ENCODE assay signal across 15 mouse cellular contexts in the genomic region with DNA sequence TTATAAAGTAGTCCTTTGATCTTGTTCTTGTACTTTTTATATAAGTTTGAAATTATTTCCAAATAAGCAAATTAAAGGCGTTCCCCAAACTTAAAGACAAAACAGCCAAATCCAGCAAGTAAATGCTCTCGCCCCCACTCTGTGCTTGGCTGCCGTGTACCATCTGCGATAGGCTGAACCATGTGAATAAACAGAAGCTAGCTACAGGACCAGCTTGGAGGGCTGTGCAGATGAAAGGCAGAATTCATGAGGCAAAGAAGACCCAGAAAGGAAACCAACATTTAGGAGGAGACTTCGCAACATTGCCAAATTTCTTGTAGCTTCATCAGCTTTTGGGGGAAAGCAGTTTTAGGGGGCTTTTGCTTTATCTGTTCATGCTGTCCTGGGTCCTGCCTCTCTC. TPM values are rescaled to one million over a fixed set of nuclear protein-coding genes. Genes with fewer than 3 reads are reported as not detected.
DNase-seq lines count a peak whose midpoint lies in the region; ATAC-seq lines count a peak whose summit lies in the region.
"Had no signal": no experiment of that assay in that cellular context is flagged by ENCODE, and none has a peak within 500 bp of the region (broad histone marks: within the 10 kb centered on the region; RNA-seq: fewer than 3 reads in every experiment).

No protein-coding gene starts in this region.

- H3K27ac ChIP-seq in forebrain, embryonic 15.5 days (replicated peaks) = peak overlapping the region; percentile 31
- H3K27ac ChIP-seq in forebrain, embryonic 11.5 days (ENCODE audit: low read depth, low read length) = no peak overlapping the region
- H3K27ac ChIP-seq in kidney, embryonic 14.5 days (ENCODE audit: low read depth, low read length) = no peak overlapping the region
- H3K27ac ChIP-seq: liver, embryonic 13.5 days; neural tube, embryonic 15.5 days had no signal

- peak; percentile 81 for ATAC-seq in forebrain, embryonic 15.5 days (replicated peaks)
- no peak for ATAC-seq in forebrain, embryonic 11.5 days (replicated peaks; ENCODE audit: low FRiP score)
- ATAC-seq in kidney, embryonic 14.5 days (ENCODE audit: low FRiP score, low TSS enrichment) = no peak

- no peaks in the 10 kb centered on the region for H3K9me3 ChIP-seq in forebrain, embryonic 15.5 days
- no peaks in the 10 kb centered on the region for H3K9me3 ChIP-seq in forebrain, embryonic 11.5 days (ENCODE audit: control insufficient read depth, low read length)
- no peaks in the 10 kb centered on the region for H3K9me3 ChIP-seq in kidney, embryonic 14.5 days (ENCODE audit: control insufficient read depth, low read length)
- H3K9me3 ChIP-seq: liver, embryonic 13.5 days; neural tube, embryonic 15.5 days had no signal

- H3K9ac ChIP-seq in forebrain, embryonic 15.5 days (replicated peaks) = no peak overlapping the region
- H3K9ac ChIP-seq in forebrain, embryonic 11.5 days (ENCODE audit: low read length) = no peak overlapping the region
- H3K9ac ChIP-seq in kidney, embryonic 14.5 days (ENCODE audit: low read depth, low read length) = no peak overlapping the region
- H3K9ac ChIP-seq: liver, embryonic 13.5 days; neural tube, embryonic 15.5 days had no signal

- no peaks in the 10 kb centered on the region for H3K4me1 ChIP-seq in forebrain, embryonic 15.5 days
- no peaks in the 10 kb centered on the region for H3K4me1 ChIP-seq in forebrain, embryonic 11.5 days (replicated peaks; ENCODE audit: control insufficient read depth, insufficient read depth, low read length)
- H3K4me1 ChIP-seq in kidney, embryonic 14.5 days (ENCODE audit: control insufficient read depth, insufficient read depth, low read length) = no peaks in the 10 kb centered on the region
- H3K4me1 ChIP-seq: liver, embryonic 13.5 days had no signal

- WGBS in forebrain, embryonic 15.5 days = 69% methylated on average over 5 of the region's 5 CpGs
- WGBS in forebrain, embryonic 11.5 days = 88% methylated on average over 5 of the region's 5 CpGs
- WGBS in kidney, embryonic 14.5 days = 70% methylated on average over 5 of the region's 5 CpGs

- no peak for DNase-seq in forebrain, embryonic 11.5 days (ENCODE audit: low spot score)
- DNase-seq in right cerebral cortex, adult 18-20 months = peak; percentile 46
- no peak for DNase-seq in right cerebral cortex, postnatal 25 days
- peak; percentile 61 to 62 for DNase-seq in layer of hippocampus, postnatal 36 days
- DNase-seq in ovary, postnatal 36 days (ENCODE audit: low spot score) = no peak
- DNase-seq in adrenal gland, adult 2 months = no peak
- DNase-seq: gastrocnemius, postnatal 25 days; kidney, adult 8-10 months; liver, embryonic 13.5 days; lung, postnatal 14 days; midbrain, embryonic 14.5 days; thymus, adult 18-20 months had no signal

- no peak overlapping the region for H3K4me2 ChIP-seq in forebrain, embryonic 15.5 days (replicated peaks)
- H3K4me2 ChIP-seq in forebrain, embryonic 11.5 days (ENCODE audit: low read depth, low read length, severe bottlenecking) = no peak overlapping the region
- no peak overlapping the region for H3K4me2 ChIP-seq in kidney, embryonic 14.5 days (replicated peaks; ENCODE audit: low read depth, low read length)
- H3K4me2 ChIP-seq: liver, embryonic 13.5 days; neural tube, embryonic 15.5 days had no signal

- H3K27me3 ChIP-seq in forebrain, embryonic 15.5 days = no peaks in the 10 kb centered on the region
- no peaks in the 10 kb centered on the region for H3K27me3 ChIP-seq in forebrain, embryonic 11.5 days (ENCODE audit: control insufficient read depth, insufficient read depth, low read length)
- H3K27me3 ChIP-seq in kidney, embryonic 14.5 days (ENCODE audit: control insufficient read depth, insufficient read depth, low read length) = no peaks in the 10 kb centered on the region
- H3K27me3 ChIP-seq: liver, embryonic 13.5 days; neural tube, embryonic 15.5 days had no signal

- H3K4me3 ChIP-seq in forebrain, embryonic 15.5 days = no peak overlapping the region
- no peak overlapping the region for H3K4me3 ChIP-seq in forebrain, embryonic 11.5 days (ENCODE audit: low read depth, low read length)
- no peak overlapping the region for H3K4me3 ChIP-seq in kidney, embryonic 14.5 days (ENCODE audit: low read length)
- H3K4me3 ChIP-seq: liver, embryonic 13.5 days; neural tube, embryonic 15.5 days had no signal

- H3K36me3 ChIP-seq in forebrain, embryonic 15.5 days = no peaks in the 10 kb centered on the region
- no peaks in the 10 kb centered on the region for H3K36me3 ChIP-seq in forebrain, embryonic 11.5 days (ENCODE audit: control insufficient read depth, insufficient read depth, low read length)
- no peaks in the 10 kb centered on the region for H3K36me3 ChIP-seq in kidney, embryonic 14.5 days (ENCODE audit: control insufficient read depth, insufficient read depth, low read length)
- H3K36me3 ChIP-seq: liver, embryonic 13.5 days; neural tube, embryonic 15.5 days had no signal

RNA-seq across cellular contexts. Expression of gene Ptprk, which starts 53.4 kb away (rescaled TPM):
- 35.0 and 37.4 TPM in 2 replicates for polyA plus RNA-seq in forebrain, embryonic 15.5 days (2015; fragmentation: Nextera tagmentation; extraction: Ambion mirVana)
- polyA plus RNA-seq in forebrain, embryonic 11.5 days (2014; fragmentation: Nextera tagmentation; extraction: Ambion mirVana) = 27.4 and 29.7 TPM in 2 replicates
- total RNA-seq in layer of hippocampus, postnatal 36 days (2021) = 10 to 100 TPM; 54.3 to 56.2 TPM
- 34.2 and 42.7 TPM in 2 replicates for polyA plus RNA-seq in kidney, embryonic 14.5 days (2014; fragmentation: Nextera tagmentation; extraction: Ambion mirVana)
- total RNA-seq in adrenal gland, adult 2 months (2021) = 10 to 100 TPM; 10.4 to 21.4 TPM
- polyA plus RNA-seq in adrenal gland, adult 2 months (2012; rRNA removed) = 2.3 and 4.4 TPM in 2 replicates

Comparison
In these comparisons a context has a peak if more than half of its experiments do, and no peak if none do; other contexts are left out.
1. DNase-seq: peak in right cerebral cortex, adult 18-20 months (single experiment) and layer of hippocampus, postnatal 36 days (2 of 2); none in forebrain, embryonic 11.5 days (single experiment), right cerebral cortex, postnatal 25 days (single experiment), ovary, postnatal 36 days (single experiment) and adrenal gland, adult 2 months (single experiment).